Mouse (Mus musculus) liver, postnatal 0 days (tissue): ENCODE measurements at regions not wholly inside any gene's neighbourhood (a gene's known extent, or its start where the extent isn't known, plus 50 kb on each side); places are given as distances from the start of the nearest gene placed in this dataset.

Experiments used
- CTCF ChIP-seq: sonication (generic); IDR thresholded peaks from 2 replicates; pipeline ENCODE4 v1.5.1; 2016; ENCODE audit warnings: antibody characterized with exemption, low read depth
- EP300 ChIP-seq: IDR thresholded peaks from 2 replicates; pipeline ENCODE4 v1.6.1; 2016; ENCODE audit warnings: antibody characterized with exemption, low read depth, mild to moderate bottlenecking

DNA sequence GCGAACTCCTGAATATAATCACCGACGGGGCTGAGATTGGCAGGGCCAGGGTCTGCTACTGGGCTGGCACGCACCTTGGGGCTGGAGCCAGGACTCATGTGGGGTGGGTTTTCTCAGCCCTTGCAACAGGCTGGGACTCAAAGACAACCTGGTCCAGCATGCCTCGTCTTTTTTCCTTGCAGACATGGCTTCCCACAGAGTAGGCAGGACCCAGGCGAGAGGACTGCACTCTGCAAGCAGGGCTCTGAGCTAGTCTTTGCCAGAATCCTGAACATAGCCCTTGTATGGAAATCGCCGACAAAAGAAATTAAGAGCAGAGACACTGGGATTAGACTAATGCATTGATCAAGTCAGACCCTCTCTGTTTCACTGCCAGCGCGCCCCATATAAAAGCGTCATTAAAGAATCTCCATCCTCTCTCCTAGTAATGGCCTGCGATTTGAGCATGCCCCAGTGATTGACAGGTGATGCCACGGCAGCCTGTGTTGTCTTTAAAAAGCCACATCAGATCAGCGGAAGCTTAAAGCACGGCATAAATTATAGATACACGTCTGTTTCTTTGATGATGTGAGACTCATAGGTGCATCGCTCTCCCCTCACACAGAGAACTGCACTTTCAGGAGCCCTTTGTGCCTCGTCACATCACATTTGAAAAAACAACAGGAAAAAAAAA lies 92.8 kb upstream of the Tshz3 start:
- TF ChIP-seq CTCF (no peak), EP300 (no peak)
